Mouse (Mus musculus) hindbrain, embryonic 13.5 days (tissue): ENCODE data around the gene Mef2b. TPM values are rescaled to one million over a fixed set of nuclear protein-coding genes. Genes with fewer than 3 reads are reported as not detected.

Experiments
- ATAC-seq: fragments of 200-750 bp; cut with Nextera tagmentation; 2 replicates; pipeline ENCODE4 v1.8.0; 2017; ENCODE audit warnings: moderate TSS enrichment; ENCODE audit not compliant: low FRiP score
- H3K27ac ChIP-seq: fragments of 300-500 bp; sonication (generic); 2 replicates; pipeline ENCODE4 v1.5.1; 2015; ENCODE audit warnings: inconsistent platforms, mild to moderate bottlenecking, moderate library complexity
- H3K27me3 ChIP-seq: fragments of 300-500 bp; sonication (generic); 2 replicates; pipeline ENCODE4 v1.6.1; 2015; ENCODE audit warnings: mild to moderate bottlenecking, inconsistent platforms
- H3K36me3 ChIP-seq: fragments of 300-500 bp; sonication (generic); 2 replicates; pipeline ENCODE4 v1.6.1; 2015; ENCODE audit warnings: mild to moderate bottlenecking, inconsistent platforms
- H3K4me1 ChIP-seq: fragments of 300-500 bp; sonication (generic); replicated peaks from 2 replicates; pipeline ENCODE4 v1.6.1; 2015; ENCODE audit warnings: inconsistent platforms
- H3K4me2 ChIP-seq: fragments of 300-500 bp; sonication (generic); 2 replicates; pipeline ENCODE4 v1.6.1; 2015; ENCODE audit warnings: inconsistent platforms, mild to moderate bottlenecking, moderate library complexity
- H3K4me3 ChIP-seq: fragments of 300-500 bp; sonication (generic); 2 replicates; pipeline ENCODE4 v1.5.1; 2015; ENCODE audit warnings: mild to moderate bottlenecking, inconsistent platforms
- H3K9ac ChIP-seq: fragments of 300-500 bp; sonication (generic); 2 replicates; pipeline ENCODE4 v1.6.1; 2015; ENCODE audit warnings: mild to moderate bottlenecking, inconsistent platforms
- H3K9me3 ChIP-seq: fragments of 300-500 bp; sonication (generic); 2 replicates; pipeline ENCODE4 v1.6.1; 2016; ENCODE audit warnings: inconsistent platforms
- WGBS: fragments of 180-500 bp; shearing (Covaris S2); methylation state at CpG from one replicate; pipeline ENCODE4 v1.1.7; 2015; 5-methylcytosine and 5-hydroxymethylcytosine counted together
- polyA plus RNA-seq: library from polyadenylated mRNA; unstranded; fragments of >200 nt; fragmentation: Nextera tagmentation; extraction: Ambion mirVana; gene quantifications from 2 replicates; pipeline ENCODE4 v1.2.1, GENCODE M21; 2015

The Mef2b gene
- polyA plus RNA-seq, 1 experiment from 2014 or later = 0.40 TPM

DNA sequence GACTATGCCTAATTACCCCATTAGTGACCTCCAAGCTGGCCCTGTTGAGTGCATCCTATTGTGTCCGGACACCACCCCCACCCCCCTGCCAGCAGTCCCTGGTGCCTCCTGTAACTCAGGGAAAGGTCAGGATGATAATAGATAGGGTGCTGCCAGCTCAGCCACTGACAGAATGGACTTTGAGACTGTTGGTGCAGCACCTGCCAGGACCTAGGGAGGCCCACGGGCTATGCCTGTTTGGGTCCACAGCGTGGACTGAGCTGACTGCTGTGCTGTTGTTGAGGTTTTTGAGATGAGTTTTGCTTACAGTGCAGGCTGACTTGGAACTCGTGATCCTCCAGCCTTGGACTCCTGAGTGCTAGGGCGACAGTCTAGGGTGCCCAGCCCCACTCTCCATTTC lies 53.7 kb downstream of the Mef2b start:
- Histone ChIP-seq H3K27ac (no peak overlapping the region), H3K27me3 (no peaks in the 10 kb centered on the region), H3K4me2 (no peak overlapping the region), H3K36me3 (peaks cover 13% of the 10 kb centered on the region), H3K4me3 (no peak overlapping the region), H3K4me1 (peaks cover 11% of the 10 kb centered on the region), H3K9ac (no peak overlapping the region), H3K9me3 (no peaks in the 10 kb centered on the region)
- no peak for ATAC-seq
- 51% methylated on average over 5 of the region's 5 CpGs for WGBS

GRCm38 (mm10) chr8:70194191-70194590 lies 54.7 kb downstream of the Mef2b start:
- Histone ChIP-seq H3K4me1 (peaks cover 11% of the 10 kb centered on the region), H3K9me3 (no peaks in the 10 kb centered on the region), H3K9ac (no peak overlapping the region), H3K36me3 (peaks cover 11% of the 10 kb centered on the region; the same call in 1 of the 2 replicates), H3K4me2 (no peak overlapping the region), H3K4me3 (no peak overlapping the region), H3K27me3 (no peaks in the 10 kb centered on the region), H3K27ac (no peak overlapping the region)
- 91% methylated on average over 3 of the region's 3 CpGs for WGBS
- no peak for ATAC-seq

GRCm38 (mm10) chr8:70195762-70196161 lies 56.3 kb downstream of the Mef2b start:
- Histone ChIP-seq H3K4me3 (no peak overlapping the region), H3K36me3 (peaks cover 6% of the 10 kb centered on the region; the same call in 1 of the 2 replicates), H3K4me1 (peaks cover 14% of the 10 kb centered on the region), H3K9me3 (no peaks in the 10 kb centered on the region), H3K27ac (no peak overlapping the region), H3K9ac (no peak overlapping the region), H3K27me3 (no peaks in the 10 kb centered on the region), H3K4me2 (no peak overlapping the region)
- 75% methylated on average over 2 of the region's 2 CpGs for WGBS
- ATAC-seq = no peak

DNA sequence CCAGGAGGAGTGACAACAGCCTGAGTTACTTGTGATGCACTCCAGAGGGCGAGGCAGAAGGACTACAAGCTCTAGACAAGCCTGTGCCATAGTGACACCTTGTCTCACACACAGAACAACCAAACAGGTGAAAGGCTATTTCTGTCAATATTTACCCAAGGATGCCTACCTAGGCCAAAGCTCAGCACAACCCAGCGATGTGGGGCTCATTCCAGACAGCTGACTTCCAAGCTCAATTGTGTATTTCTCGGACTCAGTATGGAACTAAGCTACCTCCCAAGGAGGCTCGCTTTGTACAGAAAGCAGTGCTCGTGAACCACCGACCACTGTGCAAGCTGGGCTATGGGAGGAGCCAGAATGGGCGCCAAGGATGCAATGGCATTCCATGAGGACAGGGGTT lies 58.1 kb downstream of the Mef2b start:
- peaks cover 9% of the 10 kb centered on the region for H3K4me1 ChIP-seq
- WGBS = 51% methylated on average over 7 of the region's 7 CpGs
- H3K9me3 ChIP-seq = no peaks in the 10 kb centered on the region
- peak overlapping the region; percentile 29 for H3K9ac ChIP-seq
- H3K27me3 ChIP-seq = 0 out of 2 replicates have a peak, but pooled peaks cover 2% of the 10 kb centered on the region
- ATAC-seq = no peak
- no peak overlapping the region for H3K27ac ChIP-seq
- no peak overlapping the region for H3K4me2 ChIP-seq
- peaks cover 4% of the 10 kb centered on the region; the same call in 1 of the 2 replicates for H3K36me3 ChIP-seq
- H3K4me3 ChIP-seq = no peak overlapping the region

- H3K4me2 ChIP-seq = no peak overlapping the region
- 0 out of 2 replicates have a peak, but pooled peaks cover 2% of the 10 kb centered on the region for H3K27me3 ChIP-seq
- H3K9ac ChIP-seq = no peak overlapping the region
- H3K36me3 ChIP-seq = no peaks in the 10 kb centered on the region
- ATAC-seq = no peak; the same call in 1 of the 2 replicates
- no peak overlapping the region for H3K4me3 ChIP-seq
- H3K27ac ChIP-seq = no peak overlapping the region
- no peaks in the 10 kb centered on the region for H3K9me3 ChIP-seq
- WGBS = 71% methylated on average over 5 of the region's 5 CpGs
- peaks cover 9% of the 10 kb centered on the region for H3K4me1 ChIP-seq
Measured at GRCm38 (mm10) chr8:70200098-70200681, 60.7 kb downstream of the Mef2b start.

DNA sequence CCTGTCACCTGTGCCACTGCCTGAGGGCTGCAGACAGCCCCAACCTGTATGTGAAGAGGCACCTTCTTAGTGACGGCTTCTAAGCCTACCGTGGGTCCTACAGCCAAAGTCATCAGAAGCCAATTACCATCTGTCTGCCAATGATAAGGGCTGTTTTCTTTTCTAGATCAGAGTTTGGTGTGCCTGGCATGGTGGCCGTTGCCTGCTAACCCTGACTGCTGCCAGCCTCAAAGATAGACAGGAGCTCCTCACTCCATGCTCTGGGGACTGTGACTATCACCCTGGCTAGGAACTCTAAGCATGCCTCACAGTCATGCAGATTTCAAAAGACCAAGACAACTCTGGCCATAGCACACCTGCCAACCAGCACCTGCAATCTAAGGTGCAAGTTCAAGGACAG lies 61.9 kb downstream of the Mef2b start:
- Histone ChIP-seq H3K4me2 (no peak overlapping the region), H3K36me3 (no peaks in the 10 kb centered on the region), H3K9ac (no peak overlapping the region), H3K27ac (no peak overlapping the region), H3K4me3 (no peak overlapping the region), H3K27me3 (0 out of 2 replicates have a peak, but pooled peaks cover 2% of the 10 kb centered on the region), H3K9me3 (no peaks in the 10 kb centered on the region), H3K4me1 (peaks cover 9% of the 10 kb centered on the region)
- 94% methylated on average over 3 of the region's 3 CpGs for WGBS
- no peak for ATAC-seq

- H3K27me3 ChIP-seq = 0 out of 2 replicates have a peak, but pooled peaks cover 2% of the 10 kb centered on the region
- H3K4me3 ChIP-seq = no peak overlapping the region
- 76% methylated on average over 4 of the region's 4 CpGs for WGBS
- H3K36me3 ChIP-seq = no peaks in the 10 kb centered on the region
- no peak overlapping the region for H3K4me2 ChIP-seq
- H3K9me3 ChIP-seq = no peaks in the 10 kb centered on the region
- no peak for ATAC-seq
- H3K9ac ChIP-seq = no peak overlapping the region
- H3K27ac ChIP-seq = no peak overlapping the region
- peaks cover 5% of the 10 kb centered on the region for H3K4me1 ChIP-seq
Measured at GRCm38 (mm10) chr8:70203072-70203471, 63.6 kb downstream of the Mef2b start.

DNA sequence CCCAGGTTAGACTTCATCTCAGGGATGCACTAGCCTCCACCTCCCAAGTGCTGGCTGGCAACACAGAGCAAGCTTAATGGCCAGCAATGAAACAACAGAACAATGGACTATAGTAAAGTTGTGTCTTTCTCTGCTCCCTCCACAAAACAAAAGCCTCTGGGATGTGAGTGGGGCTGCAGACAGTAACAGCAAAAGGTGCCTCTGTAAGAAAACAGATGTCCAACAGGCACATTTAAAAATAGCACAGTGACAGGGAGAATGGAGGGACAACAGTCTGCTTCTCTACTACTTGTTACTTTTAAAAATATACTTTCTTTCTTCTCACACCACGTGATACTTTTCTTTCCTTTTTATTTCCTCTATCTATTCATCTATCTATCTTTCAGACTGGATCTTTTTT lies 65.2 kb downstream of the Mef2b start:
- Histone ChIP-seq H3K9ac (no peak overlapping the region), H3K27ac (no peak overlapping the region), H3K4me1 (peaks cover 4% of the 10 kb centered on the region; the same call in 1 of the 2 replicates), H3K27me3 (peaks cover 7% of the 10 kb centered on the region), H3K36me3 (no peaks in the 10 kb centered on the region), H3K4me2 (no peak overlapping the region), H3K9me3 (no peaks in the 10 kb centered on the region), H3K4me3 (no peak overlapping the region)
- no peak for ATAC-seq
- WGBS = 50% methylated on average over 1 of the region's 1 CpGs

GRCm38 (mm10) chr8:70208130-70208529 lies 68.6 kb downstream of the Mef2b start:
- Histone ChIP-seq H3K27ac (no peak overlapping the region), H3K4me1 (peaks cover 11% of the 10 kb centered on the region), H3K9me3 (no peaks in the 10 kb centered on the region), H3K4me3 (no peak overlapping the region), H3K27me3 (peaks cover 20% of the 10 kb centered on the region), H3K9ac (no peak overlapping the region), H3K36me3 (no peaks in the 10 kb centered on the region), H3K4me2 (no peak overlapping the region)
- 60% methylated on average over 1 of the region's 1 CpGs for WGBS
- ATAC-seq = no peak

GRCm38 (mm10) chr8:70210538-70210937 lies 71.0 kb downstream of the Mef2b start:
- no peaks in the 10 kb centered on the region for H3K36me3 ChIP-seq
- no peak overlapping the region for H3K27ac ChIP-seq
- H3K4me1 ChIP-seq = peaks cover 13% of the 10 kb centered on the region
- peak overlapping the region; percentile 36; the same call in 1 of the 2 replicates for H3K9ac ChIP-seq
- 38% methylated on average over 8 of the region's 8 CpGs for WGBS
- peak overlapping the region; percentile 16; the same call in 1 of the 2 replicates for H3K4me2 ChIP-seq
- no peak for ATAC-seq
- no peaks in the 10 kb centered on the region for H3K9me3 ChIP-seq
- H3K4me3 ChIP-seq = peak overlapping the region; percentile 71; the same call in 1 of the 2 replicates
- peaks cover 24% of the 10 kb centered on the region for H3K27me3 ChIP-seq

GRCm38 (mm10) chr8:70211275-70211674 lies 71.8 kb downstream of the Mef2b start:
- H3K36me3 ChIP-seq = no peaks in the 10 kb centered on the region
- no peak for ATAC-seq
- H3K4me3 ChIP-seq = peak overlapping the region; percentile 71
- H3K9me3 ChIP-seq = no peaks in the 10 kb centered on the region
- H3K27ac ChIP-seq = no peak overlapping the region
- H3K9ac ChIP-seq = peak overlapping the region; percentile 83
- H3K4me2 ChIP-seq = peak overlapping the region; percentile 94
- peaks cover 27% of the 10 kb centered on the region for H3K27me3 ChIP-seq
- WGBS = 91% methylated on average over 1 of the region's 1 CpGs
- H3K4me1 ChIP-seq = peaks cover 13% of the 10 kb centered on the region

DNA sequence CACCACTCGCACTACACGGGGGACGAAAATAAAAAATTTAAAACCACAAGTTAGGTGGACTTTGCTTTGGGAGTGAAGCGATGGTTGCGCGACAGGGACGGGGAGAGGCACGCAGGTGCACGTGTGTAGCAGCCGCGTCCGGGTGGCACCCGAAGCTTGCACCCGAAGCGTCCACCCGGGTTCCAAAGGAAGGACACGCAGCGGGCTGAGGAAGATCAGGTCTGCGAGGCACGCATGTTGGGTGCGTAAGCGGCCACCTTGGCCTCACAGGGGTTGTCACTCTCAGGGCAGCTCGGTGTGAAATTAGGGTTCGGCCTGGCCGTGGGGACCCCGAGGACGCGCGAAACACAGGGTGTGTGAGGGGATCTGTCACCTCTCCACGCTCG lies 72.2 kb downstream of the Mef2b start:
- no peak for ATAC-seq
- WGBS = 2% methylated on average over 31 of the region's 31 CpGs
- Histone ChIP-seq H3K9me3 (no peaks in the 10 kb centered on the region), H3K27me3 (peaks cover 27% of the 10 kb centered on the region), H3K9ac (peak overlapping the region; percentile 83), H3K27ac (peak overlapping the region; percentile 80), H3K4me1 (peaks cover 13% of the 10 kb centered on the region), H3K36me3 (no peaks in the 10 kb centered on the region), H3K4me3 (peak overlapping the region; percentile 71), H3K4me2 (peak overlapping the region; percentile 94)
